Mouse (Mus musculus): ENCODE results near the gene Mettl26. TPM values are rescaled to one million over a fixed set of nuclear protein-coding genes. Genes with fewer than 3 reads are reported as not detected.

Mettl26 gene
- polyA plus RNA-seq, 1 experiment from 2014 or later: 65.4 TPM

DNA sequence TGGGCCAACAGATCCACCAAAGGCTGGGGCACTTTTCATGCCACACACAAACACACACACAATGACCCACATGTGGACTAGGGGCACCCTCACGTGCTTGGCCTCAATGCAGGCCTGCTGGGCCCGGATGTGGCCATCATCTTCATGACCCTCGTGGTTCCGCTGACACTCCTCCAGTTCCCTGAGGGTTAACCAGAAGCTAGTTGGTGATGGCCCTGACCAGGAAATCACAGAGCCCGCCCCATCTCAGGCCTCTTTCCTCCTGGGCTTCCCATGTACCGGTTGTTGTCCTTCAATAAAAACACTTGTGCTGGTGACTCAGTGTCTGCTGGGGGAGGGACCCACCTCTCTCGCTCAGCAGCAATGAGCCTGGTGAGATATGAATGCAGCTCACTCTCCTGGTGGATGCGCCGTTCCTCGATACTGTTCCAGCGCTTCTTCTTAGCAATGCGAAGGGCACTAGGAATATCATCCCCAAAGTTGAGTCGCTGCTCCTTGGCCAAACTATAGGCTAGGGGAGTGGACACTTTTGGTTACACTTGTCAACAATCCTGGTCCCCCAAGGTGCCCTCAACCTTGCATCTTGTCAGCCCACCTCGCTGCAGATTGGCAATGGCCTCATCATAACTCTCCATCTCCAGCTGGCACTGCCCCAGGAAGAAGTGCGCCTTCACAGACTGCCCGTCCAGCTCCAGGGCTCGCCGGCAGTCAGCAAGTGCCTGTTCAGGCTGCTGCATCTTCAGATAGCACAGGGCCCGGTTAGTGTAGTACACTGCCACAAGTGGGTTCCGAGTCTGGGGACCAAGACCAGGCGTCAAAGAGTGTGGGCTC lies 43.2 kb upstream of the Mettl26 start:
- Histone ChIP-seq H3K4me3 (replicated peaks) (peak overlapping the region; percentile 92), H3K27ac (replicated peaks) (peak overlapping the region; percentile 99), H3K36me3 (peaks cover 41% of the 10 kb centered on the region), H3K4me1 (peaks cover 85% of the 10 kb centered on the region), H3K4me2 (peak overlapping the region; percentile 98), H3K9ac (replicated peaks) (peak overlapping the region; percentile 92), H3K27me3 (replicated peaks) (no peaks in the 10 kb centered on the region), H3K9me3 (replicated peaks) (no peaks in the 10 kb centered on the region)
- 57% methylated on average over 21 of the region's 21 CpGs for WGBS
- ATAC-seq (ENCODE audit: low FRiP score): no peak

DNA sequence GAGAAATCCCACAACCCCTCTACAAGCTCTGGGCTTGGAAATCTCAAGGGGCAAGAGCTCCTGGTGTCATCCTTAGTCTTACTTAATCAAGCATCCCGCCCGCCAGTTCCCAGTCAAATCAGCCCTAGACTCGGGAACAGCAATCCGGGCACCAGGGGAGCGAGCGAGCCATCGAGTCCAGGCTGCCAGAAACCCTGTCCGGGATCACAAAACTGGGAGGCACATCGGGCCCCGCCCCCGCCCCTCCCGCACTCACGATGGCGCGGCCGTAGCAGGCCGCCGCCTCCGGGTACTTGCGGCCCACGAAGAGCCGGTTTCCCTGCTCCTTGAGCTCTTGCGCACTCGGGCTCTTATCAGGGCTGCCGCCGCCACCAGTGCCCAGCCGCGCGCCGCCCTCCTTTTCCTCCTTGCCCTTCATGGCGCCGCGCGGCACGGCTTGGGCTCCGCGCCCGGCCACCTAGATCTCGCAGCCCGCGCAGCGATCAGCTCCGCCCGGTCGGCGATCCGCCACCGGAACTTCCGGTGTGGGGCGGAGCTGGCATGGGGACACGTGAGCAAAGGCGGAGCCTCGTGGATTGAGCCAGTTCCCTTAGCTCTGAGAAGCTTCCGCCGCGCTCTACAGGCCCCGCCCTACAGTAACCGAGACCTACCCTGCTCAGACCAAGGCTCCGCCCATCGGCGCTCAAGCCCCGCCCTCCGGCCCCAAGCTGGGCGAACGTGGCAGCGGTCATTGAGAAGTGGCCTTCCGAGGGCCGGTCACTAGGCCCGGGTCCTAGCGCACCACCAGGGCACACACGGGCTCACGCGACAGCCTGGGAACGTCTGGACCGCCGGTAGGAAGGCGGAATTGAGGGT lies 42.2 kb upstream of the Mettl26 start:
- H3K9me3 ChIP-seq (replicated peaks): no peaks in the 10 kb centered on the region
- no peaks in the 10 kb centered on the region for H3K27me3 ChIP-seq (replicated peaks)
- peak; percentile 91 for ATAC-seq (ENCODE audit: low FRiP score)
- WGBS: 0% methylated on average over 71 of the region's 77 CpGs
- peak overlapping the region; percentile 92 for H3K9ac ChIP-seq (replicated peaks)
- H3K27ac ChIP-seq (replicated peaks): peak overlapping the region; percentile 99
- peaks cover 31% of the 10 kb centered on the region for H3K36me3 ChIP-seq
- peaks cover 85% of the 10 kb centered on the region for H3K4me1 ChIP-seq
- peak overlapping the region; percentile 98 for H3K4me2 ChIP-seq
- H3K4me3 ChIP-seq (replicated peaks): peak overlapping the region; percentile 92

DNA sequence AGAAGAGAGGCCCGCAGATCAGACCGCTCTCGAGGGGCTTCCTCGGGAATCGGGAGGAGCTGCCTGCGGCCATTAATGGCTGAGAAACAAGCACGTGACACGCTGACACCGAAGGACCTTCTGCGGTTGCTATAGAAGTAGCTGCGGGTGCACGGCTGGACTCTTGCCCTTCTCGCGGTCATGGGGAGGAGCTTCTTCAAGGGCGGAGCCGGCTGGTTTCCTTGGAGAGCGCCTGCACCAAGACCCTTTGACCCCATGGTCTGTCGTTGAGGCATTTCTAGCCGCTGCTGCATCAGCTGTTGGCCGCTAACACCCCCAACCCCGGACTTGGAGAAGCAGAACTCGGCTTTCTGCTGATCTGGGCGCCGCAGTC lies 41.6 kb upstream of the Mettl26 start, which contains the start of gene Stub1:
Gene Stub1, minus strand, starts transcription at position 114 of the 373 bp plus-strand sequence.
- H3K27ac ChIP-seq (replicated peaks): peak within 1 kb of the TSS; percentile 99
- H3K4me1 ChIP-seq: peaks cover 85% of the 10 kb centered on the region
- H3K4me3 ChIP-seq (replicated peaks): peak within 1 kb of the TSS; percentile 92
- H3K4me2 ChIP-seq: peak within 1 kb of the TSS; percentile 98
- H3K9me3 ChIP-seq (replicated peaks): no peaks in the 10 kb centered on the region
- peak; percentile 54 for ATAC-seq (ENCODE audit: low FRiP score)
- peak within 1 kb of the TSS; percentile 92 for H3K9ac ChIP-seq (replicated peaks)
- H3K27me3 ChIP-seq (replicated peaks): no peaks in the 10 kb centered on the region
- H3K36me3 ChIP-seq: peaks cover 32% of the 10 kb centered on the region
- 0% methylated on average over 24 of the region's 24 CpGs for whole genome bisulfite sequencing

DNA sequence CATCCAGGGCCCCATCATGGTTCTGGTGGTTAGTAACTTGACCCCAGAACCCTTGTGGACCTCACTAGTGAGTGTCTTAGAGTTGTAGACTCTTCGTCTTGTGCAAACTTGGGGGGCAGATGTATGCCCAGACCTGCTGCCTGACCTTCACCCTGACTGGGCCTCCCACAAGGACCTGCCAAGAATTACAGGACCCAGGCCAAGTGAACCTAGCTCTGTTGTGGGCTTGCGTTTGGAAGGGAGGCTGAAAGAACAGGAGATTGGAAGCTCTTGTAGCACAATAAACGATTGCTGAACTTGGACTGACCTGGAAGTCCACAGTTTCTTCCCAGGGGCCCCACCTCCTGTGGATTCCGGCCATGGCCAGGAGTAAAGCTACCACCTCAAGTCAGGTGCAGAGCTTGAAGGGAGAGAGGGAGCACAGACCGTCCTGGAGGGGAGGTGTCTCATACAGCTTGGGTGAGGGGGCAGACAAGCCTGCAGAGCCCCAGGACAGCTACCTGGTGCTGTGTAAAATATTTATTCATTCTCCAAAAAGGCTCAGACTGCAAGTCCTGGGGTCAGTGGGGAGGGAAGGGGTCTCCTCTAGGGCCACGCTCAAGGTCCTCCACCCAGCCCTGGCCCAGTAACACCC lies 40.8 kb upstream of the Mettl26 start:
- WGBS: 49% methylated on average over 6 of the region's 6 CpGs
- Histone ChIP-seq H3K36me3 (peaks cover 38% of the 10 kb centered on the region), H3K27me3 (replicated peaks) (no peaks in the 10 kb centered on the region), H3K4me1 (peaks cover 86% of the 10 kb centered on the region), H3K9me3 (replicated peaks) (no peaks in the 10 kb centered on the region), H3K4me3 (replicated peaks) (peak overlapping the region; percentile 92), H3K4me2 (peak overlapping the region; percentile 98), H3K9ac (replicated peaks) (peak overlapping the region; percentile 92), H3K27ac (replicated peaks) (peak overlapping the region; percentile 99)
- no peak for ATAC-seq (ENCODE audit: low FRiP score)

DNA sequence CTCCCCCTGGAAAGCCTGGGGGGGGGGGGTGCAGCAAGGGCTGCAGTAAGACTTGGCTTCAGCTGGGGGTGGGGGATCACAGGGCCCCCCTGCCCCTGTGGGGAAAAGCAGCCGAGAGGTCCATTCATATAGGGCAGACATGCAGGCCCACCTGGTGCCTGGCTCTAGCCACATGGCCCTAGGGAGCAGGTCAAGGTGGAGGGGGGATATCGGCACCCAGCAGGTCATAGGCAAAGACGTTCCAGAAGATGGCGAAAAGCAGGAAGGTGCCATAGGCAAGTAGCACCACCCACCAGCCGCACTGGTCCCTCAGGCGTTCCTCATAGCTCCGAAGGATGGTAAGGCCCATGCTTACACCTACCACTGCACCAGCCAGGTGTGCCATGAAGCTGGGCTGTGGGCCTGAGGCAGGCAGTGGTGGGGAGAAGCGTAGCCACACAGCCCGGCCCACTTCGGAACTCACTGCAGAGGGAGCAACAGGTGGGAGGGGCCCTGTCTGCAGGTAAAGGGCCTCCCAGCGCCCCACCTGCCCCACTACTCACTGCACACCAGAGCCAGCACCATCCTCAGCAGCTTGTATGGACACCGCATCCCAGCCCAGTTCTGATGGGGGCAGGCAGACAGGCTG lies 40.2 kb upstream of the Mettl26 start:
- Histone ChIP-seq H3K36me3 (peaks cover 44% of the 10 kb centered on the region), H3K4me3 (replicated peaks) (peak overlapping the region; percentile 92), H3K4me2 (peak overlapping the region; percentile 98), H3K9ac (replicated peaks) (peak overlapping the region; percentile 92), H3K4me1 (peaks cover 82% of the 10 kb centered on the region), H3K9me3 (replicated peaks) (no peaks in the 10 kb centered on the region), H3K27me3 (replicated peaks) (no peaks in the 10 kb centered on the region), H3K27ac (replicated peaks) (peak overlapping the region; percentile 99)
- no peak for ATAC-seq (ENCODE audit: low FRiP score)
- WGBS: 90% methylated on average over 12 of the region's 12 CpGs

DNA sequence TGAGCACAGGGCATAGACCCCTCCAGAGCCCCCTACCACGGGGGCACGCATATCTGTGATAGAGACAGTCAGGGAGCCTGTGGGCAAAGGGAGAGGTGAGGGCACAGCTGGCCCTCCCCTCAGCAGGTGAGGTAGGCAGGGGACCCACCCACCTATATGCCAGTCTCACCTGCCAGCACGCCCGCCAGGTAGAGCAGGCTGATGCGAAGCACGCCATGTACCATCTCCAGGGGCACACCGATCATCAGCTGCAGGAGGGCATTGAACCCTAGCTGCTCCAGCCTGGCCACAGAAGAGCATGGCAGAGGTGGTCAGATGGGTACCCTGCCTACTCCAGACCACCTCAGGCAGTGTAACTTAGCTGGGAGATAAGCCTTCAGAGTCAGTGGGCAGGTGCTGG lies 39.6 kb upstream of the Mettl26 start:
- Histone ChIP-seq H3K9me3 (replicated peaks) (no peaks in the 10 kb centered on the region), H3K27me3 (replicated peaks) (no peaks in the 10 kb centered on the region), H3K9ac (replicated peaks) (peak overlapping the region; percentile 92; the same call in 1 of the 2 replicates), H3K4me3 (replicated peaks) (peak overlapping the region; percentile 58; the same call in 1 of the 2 replicates), H3K4me1 (peaks cover 76% of the 10 kb centered on the region), H3K27ac (replicated peaks) (0 out of 2 replicates have a peak overlapping the region, but pooled peaks have one; percentile 13), H3K36me3 (peaks cover 44% of the 10 kb centered on the region), H3K4me2 (peak overlapping the region; percentile 98)
- no peak for ATAC-seq (ENCODE audit: low FRiP score)
- WGBS: 94% methylated on average over 7 of the region's 7 CpGs

DNA sequence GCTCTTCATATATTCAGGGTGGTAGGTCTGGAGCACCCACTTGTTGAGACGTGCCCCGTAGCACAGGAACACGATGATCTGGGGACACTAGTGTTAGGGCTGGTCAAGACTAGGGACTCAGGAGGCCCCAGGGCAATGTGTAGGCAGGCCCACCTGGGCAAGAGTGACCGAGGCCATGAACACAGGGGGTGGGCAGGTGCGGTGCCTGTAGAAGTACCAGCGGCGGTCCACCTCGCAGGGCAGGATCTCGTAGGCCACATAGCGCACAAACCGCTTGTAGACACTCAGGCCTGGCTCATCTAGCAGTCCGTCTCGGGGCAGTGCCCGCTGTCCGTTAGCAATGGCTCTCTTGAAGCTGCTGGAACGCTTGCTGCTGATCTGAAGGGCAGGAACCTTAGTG lies 39.1 kb upstream of the Mettl26 start:
- no peak for ATAC-seq (ENCODE audit: low FRiP score)
- Histone ChIP-seq H3K4me3 (replicated peaks) (peak overlapping the region; percentile 58; the same call in 1 of the 2 replicates), H3K27ac (replicated peaks) (no peak overlapping the region)

DNA sequence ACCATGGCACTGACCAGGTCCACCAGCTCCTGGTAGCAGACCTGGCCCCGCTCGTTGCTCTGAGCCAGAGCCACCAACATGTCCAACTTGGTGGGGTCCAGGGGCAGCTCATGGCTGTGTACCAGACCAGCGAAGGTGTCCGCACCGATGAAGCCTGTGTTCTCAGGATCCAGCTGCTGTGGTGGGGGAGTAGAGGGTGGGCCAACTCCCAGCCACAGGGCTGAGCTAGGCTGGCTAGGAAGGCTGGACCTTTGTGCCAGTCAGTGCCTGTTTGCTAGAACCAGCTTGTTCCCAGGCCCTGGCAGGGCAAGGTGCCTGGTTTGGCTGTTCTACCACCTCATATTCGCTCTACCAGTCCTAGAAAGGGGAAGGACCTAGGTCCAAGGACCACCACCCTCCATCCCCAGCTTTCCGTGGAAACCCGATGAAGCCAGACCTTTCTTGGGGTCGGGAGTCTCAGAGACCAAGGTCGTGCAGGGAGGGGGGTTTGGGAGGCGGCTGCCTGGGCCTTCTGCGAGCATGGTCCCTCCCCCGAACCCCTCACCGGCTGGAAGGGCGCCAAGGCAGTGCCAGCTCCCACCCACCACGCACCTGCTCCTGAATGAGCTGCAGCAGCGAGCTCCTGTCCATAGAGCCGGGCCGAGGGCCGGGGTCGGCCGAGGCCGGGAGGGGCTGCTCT lies 38.3 kb upstream of the Mettl26 start:
- Histone ChIP-seq H3K27ac (replicated peaks) (peak overlapping the region; percentile 88), H3K4me1 (peaks cover 65% of the 10 kb centered on the region), H3K36me3 (peaks cover 44% of the 10 kb centered on the region), H3K27me3 (replicated peaks) (no peaks in the 10 kb centered on the region), H3K9ac (replicated peaks) (peak overlapping the region; percentile 92), H3K4me2 (peak overlapping the region; percentile 98), H3K9me3 (replicated peaks) (no peaks in the 10 kb centered on the region), H3K4me3 (replicated peaks) (peak overlapping the region; percentile 58)
- 19% methylated on average over 23 of the region's 23 CpGs for WGBS
- ATAC-seq (ENCODE audit: low FRiP score): no peak

More for the DNA sequence above, 39.1 kb upstream of the Mettl26 start:
- WGBS: 94% methylated on average over 16 of the region's 16 CpGs
- peak overlapping the region; percentile 92 for H3K9ac ChIP-seq (replicated peaks)
- H3K27me3 ChIP-seq (replicated peaks): no peaks in the 10 kb centered on the region
- H3K9me3 ChIP-seq (replicated peaks): no peaks in the 10 kb centered on the region
- peak overlapping the region; percentile 98 for H3K4me2 ChIP-seq
- peaks cover 73% of the 10 kb centered on the region for H3K4me1 ChIP-seq
- H3K36me3 ChIP-seq: peaks cover 44% of the 10 kb centered on the region

DNA sequence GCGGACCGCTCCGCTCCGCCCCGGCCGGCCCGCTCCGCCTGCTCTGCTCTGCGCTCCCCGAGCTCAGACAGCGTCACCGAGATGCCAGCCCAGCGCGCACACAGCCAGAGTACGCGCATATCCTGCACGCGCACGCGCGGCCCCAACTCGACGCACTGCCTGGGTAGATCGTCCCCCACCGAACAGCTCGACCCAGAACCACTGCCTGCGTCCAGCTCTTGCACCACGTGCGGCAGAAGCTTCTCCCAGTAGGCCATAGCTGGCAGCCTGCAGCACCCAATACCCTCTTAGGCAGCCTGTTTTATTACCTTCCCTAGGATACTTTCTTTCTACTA lies 37.8 kb upstream of the Mettl26 start, which contains the start of gene Rhbdl1:
Gene Rhbdl1, minus strand, starts transcription at position 220 of the 335 bp plus-strand sequence.
- H3K9ac ChIP-seq (replicated peaks): peak within 1 kb of the TSS; percentile 92
- no peaks in the 10 kb centered on the region for H3K27me3 ChIP-seq (replicated peaks)
- no peaks in the 10 kb centered on the region for H3K9me3 ChIP-seq (replicated peaks)
- ATAC-seq (ENCODE audit: low FRiP score): peak; percentile 48
- WGBS: under 1% methylated on average over 29 of the region's 29 CpGs
- H3K4me1 ChIP-seq: peaks cover 60% of the 10 kb centered on the region
- peak within 1 kb of the TSS; percentile 98 for H3K4me2 ChIP-seq
- H3K27ac ChIP-seq (replicated peaks): peak within 1 kb of the TSS; percentile 88
- peak within 1 kb of the TSS; percentile 58 for H3K4me3 ChIP-seq (replicated peaks)
- peaks cover 46% of the 10 kb centered on the region for H3K36me3 ChIP-seq

DNA sequence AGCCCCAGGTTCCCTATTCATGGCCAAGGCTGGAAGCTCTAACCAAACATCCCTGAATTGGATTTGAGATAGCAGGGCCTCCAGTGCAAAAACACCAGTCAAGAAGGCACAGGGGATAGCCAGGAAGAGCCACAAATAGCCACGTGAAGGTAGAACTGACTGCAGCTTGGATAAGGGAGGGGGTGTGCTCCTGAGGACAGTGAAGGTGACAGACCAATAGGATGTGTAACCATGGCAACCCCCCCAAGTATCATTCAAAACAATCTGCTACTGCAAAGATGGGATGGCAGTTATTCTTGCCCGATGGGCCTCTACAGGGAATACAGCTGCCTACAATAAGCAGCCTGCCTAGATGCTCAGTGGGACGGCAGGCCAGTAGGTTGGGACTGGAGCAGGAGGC lies 37.3 kb upstream of the Mettl26 start:
- Histone ChIP-seq H3K4me3 (replicated peaks) (peak overlapping the region; percentile 58), H3K9me3 (replicated peaks) (no peaks in the 10 kb centered on the region), H3K27me3 (replicated peaks) (no peaks in the 10 kb centered on the region), H3K27ac (replicated peaks) (peak overlapping the region; percentile 88), H3K36me3 (peaks cover 50% of the 10 kb centered on the region), H3K4me1 (peaks cover 58% of the 10 kb centered on the region), H3K9ac (replicated peaks) (peak overlapping the region; percentile 92), H3K4me2 (peak overlapping the region; percentile 98)
- 17% methylated on average over 3 of the region's 3 CpGs for WGBS
- ATAC-seq (ENCODE audit: low FRiP score): no peak
